Mouse (Mus musculus) ES-E14 (cell line): ENCODE results near the gene Chst11. TPM values are rescaled to one million over a fixed set of nuclear protein-coding genes. Genes with fewer than 3 reads are reported as not detected.
A peak's percentile ranks its signal among the peaks of the same experiment; 100 is the strongest.

Experiments
- DNase-seq: peaks from one replicate; pipeline ENCODE4 v3.0.0-alpha.2; 2013; ENCODE audit warnings: low read depth, low spot score
- H3K27ac ChIP-seq: 2 replicates; pipeline ENCODE4 v1.5.1; 2012; ENCODE audit warnings: low read depth, mild to moderate bottlenecking, low read length, moderate library complexity, mixed read lengths; ENCODE audit not compliant: poor library complexity, insufficient read depth, severe bottlenecking
- H3K36me3 ChIP-seq: 2 replicates; pipeline ENCODE4 v1.6.1; 2012; ENCODE audit warnings: mild to moderate bottlenecking, low read length, moderate library complexity, mixed read lengths; ENCODE audit not compliant: control insufficient read depth, poor library complexity, insufficient read depth, severe bottlenecking
- H3K4me1 ChIP-seq, 2 experiments: fragments of 150-350 bp in 1 of 2; sonication (generic) in 1 of 2; 2 replicates each; pipeline ENCODE4 v1.6.1; 2012; ENCODE audit warnings: low read length in 2 of 2, mild to moderate bottlenecking in 1 of 2, mixed read lengths in 1 of 2; ENCODE audit not compliant: control insufficient read depth in 2 of 2, insufficient read depth in 2 of 2, poor library complexity in 1 of 2
- H3K4me3 ChIP-seq, 2 experiments: fragments of 150-350 bp in 1 of 2; sonication (generic) in 1 of 2; 2 replicates each; pipeline ENCODE4 v1.5.1; 2012; ENCODE audit warnings: low read length in 2 of 2, low read depth in 1 of 2, mild to moderate bottlenecking in 1 of 2, mixed read lengths in 1 of 2; ENCODE audit not compliant: insufficient read depth in 1 of 2, poor library complexity in 1 of 2, severe bottlenecking in 1 of 2
- H3K9ac ChIP-seq: 2 replicates; pipeline ENCODE4 v1.6.1; 2012; ENCODE audit warnings: low read depth, mild to moderate bottlenecking, low read length, mixed read lengths; ENCODE audit not compliant: poor library complexity, insufficient read depth, severe bottlenecking
- H3K9me3 ChIP-seq: fragments of 150-350 bp; sonication (generic); 2 replicates; pipeline ENCODE4 v1.6.1; 2012; ENCODE audit warnings: low read depth, mild to moderate bottlenecking, low read length; ENCODE audit not compliant: control insufficient read depth, insufficient read depth
- CHD2 ChIP-seq: IDR thresholded peaks from 2 replicates; pipeline ENCODE4 v1.6.1; 2014; ENCODE audit warnings: mild to moderate bottlenecking, low read depth, low read length, inconsistent platforms
- HCFC1 ChIP-seq: IDR thresholded peaks from 2 replicates; pipeline ENCODE4 v1.6.1; 2012; ENCODE audit warnings: low read length, inconsistent platforms, borderline replicate concordance; ENCODE audit not compliant: insufficient read depth
- MAFK ChIP-seq: IDR thresholded peaks from 2 replicates; pipeline ENCODE4 v1.6.1; 2014; ENCODE audit warnings: mild to moderate bottlenecking, low read depth, low read length, inconsistent platforms; ENCODE audit not compliant: insufficient read depth
- ZC3H11A ChIP-seq: IDR thresholded peaks from 2 replicates; pipeline ENCODE4 v1.6.1; 2012; ENCODE audit warnings: low read depth, mild to moderate bottlenecking, inconsistent platforms, low read length, borderline replicate concordance
- ZNF384 ChIP-seq: IDR thresholded peaks from 2 replicates; pipeline ENCODE4 v1.6.1; 2012; ENCODE audit warnings: low read depth, low read length, inconsistent platforms
- in situ Hi-C, 2 experiments: fragments of 600-800 bp; cut with MboI; formaldehyde crosslinking; loops; one replicate each; pipeline ENCODE4 v1.15.1; 2025; ENCODE audit warnings: low sequenced_read_pairs in 2 of 2, inconsistent platforms in 1 of 2; ENCODE audit not compliant: unreplicated experiment in 2 of 2
- total RNA-seq: library from RNA; depleted of rRNA; stranded (reverse); fragments of 300-350 nt; gene quantifications from 2 replicates; pipeline ENCODE4 v1.2.3, GENCODE M21; 2012

The Chst11 gene
- total RNA-seq, 1 experiment = 8.6 TPM

GRCm38 (mm10) chr10:82958218-82958761, 27.0 kb upstream of the Chst11 start:
- TF ChIP-seq HCFC1 = no peak
- no peak for TF ChIP-seq MAFK
- TF ChIP-seq ZNF384 = no peak
- no peak for TF ChIP-seq ZC3H11A
- TF ChIP-seq CHD2 = no peak
- Histone ChIP-seq H3K9ac (no peak overlapping the region), H3K9me3 (no peaks in the 10 kb centered on the region), H3K27ac (no peak overlapping the region), H3K4me3 (no peak overlapping the region), H3K4me1 (no peaks in the 10 kb centered on the region), H3K36me3 (no peaks in the 10 kb centered on the region)
- in situ Hi-C loops = no loop called here
- no peak for DNase-seq

DNA sequence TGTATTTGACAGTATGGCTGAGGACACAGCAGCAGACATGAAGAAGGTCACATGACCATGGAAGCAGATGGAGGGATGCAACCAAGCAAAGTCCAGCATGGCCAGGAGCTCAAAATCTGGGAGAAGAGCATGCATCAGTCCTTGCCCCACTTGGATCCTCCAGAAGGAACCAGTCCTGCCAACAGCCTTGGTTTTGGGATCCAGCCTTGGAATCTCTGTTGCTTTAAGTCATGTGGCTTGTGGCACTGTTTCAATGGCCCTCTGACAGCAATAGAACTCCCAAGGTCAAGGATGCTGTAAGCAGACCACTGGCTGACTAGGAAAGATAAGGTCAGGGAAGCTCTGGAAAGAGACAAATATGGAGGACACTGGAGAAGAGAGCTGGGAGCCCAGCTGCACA, 26.0 kb upstream of the Chst11 start:
- Histone ChIP-seq H3K36me3 (no peaks in the 10 kb centered on the region), H3K4me3 (no peak overlapping the region), H3K4me1 (no peaks in the 10 kb centered on the region), H3K9me3 (no peaks in the 10 kb centered on the region), H3K27ac (no peak overlapping the region), H3K9ac (no peak overlapping the region)
- no peak for DNase-seq
- in situ Hi-C loops = no loop called here
- TF ChIP-seq HCFC1 = no peak
- TF ChIP-seq MAFK = no peak
- TF ChIP-seq ZNF384 = no peak
- no peak for TF ChIP-seq ZC3H11A
- TF ChIP-seq CHD2 = no peak

DNA sequence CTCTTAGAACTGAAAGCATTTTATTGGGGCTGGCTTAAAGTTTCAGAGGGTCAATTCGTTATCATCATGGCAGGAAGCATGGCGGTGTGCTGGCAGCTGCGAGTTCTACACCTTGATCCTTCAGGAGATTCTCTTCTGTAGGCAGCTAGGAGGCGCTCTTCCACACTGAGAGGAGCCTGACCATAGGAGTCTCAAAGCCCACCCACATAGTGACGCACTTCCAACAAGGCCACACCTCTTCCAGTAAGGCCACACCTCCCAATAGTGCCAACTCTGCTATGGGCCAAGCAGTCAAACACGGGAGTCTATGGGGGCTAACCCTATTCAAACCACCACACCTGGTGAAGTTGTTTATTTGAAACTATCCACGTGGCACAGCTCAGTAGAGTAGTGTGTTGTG, 24.0 kb upstream of the Chst11 start:
- Histone ChIP-seq H3K9ac (no peak overlapping the region), H3K4me1 (no peaks in the 10 kb centered on the region)
- DNase-seq = peak; percentile 69

DNA sequence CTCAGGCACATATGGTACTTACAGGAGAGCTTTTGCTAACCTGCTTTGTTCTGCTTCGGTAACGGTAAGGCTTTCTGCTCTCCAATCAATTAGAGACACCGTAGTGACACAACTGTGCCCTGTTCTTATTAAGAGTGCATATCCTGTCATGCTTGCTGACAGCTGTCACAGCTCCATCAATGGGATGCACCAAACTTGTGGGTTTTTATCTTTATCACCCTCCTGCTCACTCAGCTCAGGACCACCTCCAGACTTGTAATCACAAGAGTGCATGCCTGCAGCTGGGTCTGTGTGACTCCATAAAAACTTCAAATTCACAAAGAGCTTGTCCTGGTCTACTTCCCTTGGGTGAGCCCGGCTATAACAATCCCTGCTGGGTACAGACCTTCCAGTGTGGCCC, 23.3 kb upstream of the Chst11 start:
- Histone ChIP-seq H3K4me1 (no peaks in the 10 kb centered on the region), H3K36me3 (no peaks in the 10 kb centered on the region)
- in situ Hi-C loops = no loop called here

More for the DNA sequence above, 24.0 kb upstream of the Chst11 start:
- Histone ChIP-seq H3K36me3 (no peaks in the 10 kb centered on the region), H3K4me3 (peak overlapping the region in 1 of 2 experiments; percentile 24; a peak in 1 of 4 replicates), H3K9me3 (no peaks in the 10 kb centered on the region), H3K27ac (no peak overlapping the region)
- in situ Hi-C loops = no loop called here
- TF ChIP-seq ZC3H11A = peak; percentile 12; the same call in 1 of the 2 replicates
- no peak for TF ChIP-seq ZNF384
- TF ChIP-seq CHD2 = no peak
- TF ChIP-seq MAFK = no peak
- TF ChIP-seq HCFC1 = no peak

GRCm38 (mm10) chr10:82962472-82963020, 22.8 kb upstream of the Chst11 start:
- no peak for DNase-seq
- Histone ChIP-seq H3K9me3 (no peaks in the 10 kb centered on the region), H3K27ac (no peak overlapping the region), H3K9ac (no peak overlapping the region), H3K36me3 (no peaks in the 10 kb centered on the region), H3K4me3 (no peak overlapping the region), H3K4me1 (no peaks in the 10 kb centered on the region)
- in situ Hi-C loops = no loop called here
- no peak for TF ChIP-seq CHD2
- no peak for TF ChIP-seq MAFK
- TF ChIP-seq ZNF384 = no peak
- no peak for TF ChIP-seq ZC3H11A
- no peak for TF ChIP-seq HCFC1

More for the DNA sequence above, 23.3 kb upstream of the Chst11 start:
- Histone ChIP-seq H3K9ac (no peak overlapping the region), H3K27ac (no peak overlapping the region), H3K9me3 (no peaks in the 10 kb centered on the region), H3K4me3 (no peak overlapping the region)
- no peak for TF ChIP-seq ZC3H11A
- TF ChIP-seq CHD2 = no peak
- TF ChIP-seq ZNF384 = no peak
- TF ChIP-seq MAFK = no peak
- no peak for TF ChIP-seq HCFC1
- DNase-seq = no peak
